Mouse (Mus musculus) hindbrain, embryonic 15.5 days (tissue): Measurements from ENCODE around the gene Prkaa1. TPM values are rescaled to one million over a fixed set of nuclear protein-coding genes. Genes with fewer than 3 reads are reported as not detected.
A peak's percentile ranks its signal among the peaks of the same experiment; 100 is the strongest.
"Not testable (repeated sequence)": the region's sequence is repeated elsewhere in the genome, so short reads cannot be mapped to it uniquely, and the experiment has no call there.

Source experiments
- ATAC-seq: fragments of 200-750 bp; cut with Nextera tagmentation; 2 replicates; pipeline ENCODE4 v1.8.0; 2017; ENCODE audit warnings: low read depth, moderate number of reproducible peaks, moderate TSS enrichment; ENCODE audit not compliant: low FRiP score
- H3K27ac ChIP-seq: fragments of 300-500 bp; sonication (generic); replicated peaks from 2 replicates; pipeline ENCODE4 v1.5.1; 2015; ENCODE audit warnings: mild to moderate bottlenecking, inconsistent platforms
- H3K27me3 ChIP-seq: fragments of 300-500 bp; sonication (generic); 2 replicates; pipeline ENCODE4 v1.6.1; 2015; ENCODE audit warnings: control low read depth, inconsistent platforms
- H3K36me3 ChIP-seq: fragments of 300-500 bp; sonication (generic); 2 replicates; pipeline ENCODE4 v1.6.1; 2015; ENCODE audit warnings: control low read depth, inconsistent platforms
- H3K4me1 ChIP-seq: fragments of 300-500 bp; sonication (generic); replicated peaks from 2 replicates; pipeline ENCODE4 v1.6.1; 2015; ENCODE audit warnings: control low read depth, inconsistent platforms
- H3K4me2 ChIP-seq: fragments of 300-500 bp; sonication (generic); 2 replicates; pipeline ENCODE4 v1.6.1; 2015; ENCODE audit warnings: moderate library complexity, mild to moderate bottlenecking, inconsistent platforms
- H3K4me3 ChIP-seq: fragments of 300-500 bp; sonication (generic); 2 replicates; pipeline ENCODE4 v1.5.1; 2015; ENCODE audit warnings: mild to moderate bottlenecking, inconsistent platforms
- H3K9ac ChIP-seq: fragments of 300-500 bp; sonication (generic); 2 replicates; pipeline ENCODE4 v1.6.1; 2015; ENCODE audit warnings: inconsistent platforms
- H3K9me3 ChIP-seq: fragments of 300-500 bp; sonication (generic); 2 replicates; pipeline ENCODE4 v1.6.1; 2016; ENCODE audit warnings: control low read depth, inconsistent platforms
- WGBS: fragments of 180-500 bp; shearing (Covaris S2); methylation state at CpG from one replicate; pipeline ENCODE4 v1.1.7; 2015; 5-methylcytosine and 5-hydroxymethylcytosine counted together
- polyA plus RNA-seq: library from polyadenylated mRNA; unstranded; fragments of >200 nt; fragmentation: Nextera tagmentation; extraction: Ambion mirVana; gene quantifications from 2 replicates; pipeline ENCODE4 v1.2.1, GENCODE M21; 2015

The Prkaa1 gene
- polyA plus RNA-seq, 1 experiment from 2014 or later = 13.7 TPM

DNA sequence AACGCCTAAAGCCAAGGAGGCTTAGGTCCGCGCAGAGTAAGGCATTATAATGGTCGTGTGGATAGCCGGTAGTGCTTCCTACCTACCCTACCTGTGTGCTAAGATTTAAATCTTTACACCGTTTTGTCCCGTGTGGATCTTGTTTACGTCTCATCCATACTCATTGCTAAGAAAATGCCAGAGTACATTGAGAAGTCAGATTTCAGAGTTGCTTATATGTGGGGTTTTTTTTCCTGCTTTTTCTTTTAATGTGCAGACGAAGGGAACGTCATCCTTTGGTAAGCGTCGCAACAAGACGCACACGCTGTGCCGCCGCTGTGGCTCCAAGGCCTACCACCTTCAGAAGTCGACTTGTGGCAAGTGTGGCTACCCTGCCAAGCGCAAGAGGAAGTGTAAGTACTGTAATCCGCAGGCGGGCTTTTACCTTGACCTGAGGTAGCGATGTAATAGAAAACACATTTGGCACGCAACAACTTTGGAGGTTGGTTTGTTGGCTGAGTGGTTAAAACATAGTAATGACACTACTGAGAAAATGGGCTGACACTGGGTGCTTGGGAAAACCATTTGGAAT lies 26.5 kb upstream of the Prkaa1 start:
- peak; percentile 4; the same call in 1 of the 2 replicates for ATAC-seq
- Histone ChIP-seq H3K4me3 (peak overlapping the region; percentile 95), H3K4me2 (peak overlapping the region; percentile 82), H3K9ac (peak overlapping the region; percentile 95), H3K27ac (peak overlapping the region; percentile 83), H3K27me3 (no peaks in the 10 kb centered on the region), H3K4me1 (peaks cover 31% of the 10 kb centered on the region), H3K36me3 (peaks cover 38% of the 10 kb centered on the region), H3K9me3 (no peaks in the 10 kb centered on the region)
- 3% methylated on average over 22 of the region's 22 CpGs for WGBS

DNA sequence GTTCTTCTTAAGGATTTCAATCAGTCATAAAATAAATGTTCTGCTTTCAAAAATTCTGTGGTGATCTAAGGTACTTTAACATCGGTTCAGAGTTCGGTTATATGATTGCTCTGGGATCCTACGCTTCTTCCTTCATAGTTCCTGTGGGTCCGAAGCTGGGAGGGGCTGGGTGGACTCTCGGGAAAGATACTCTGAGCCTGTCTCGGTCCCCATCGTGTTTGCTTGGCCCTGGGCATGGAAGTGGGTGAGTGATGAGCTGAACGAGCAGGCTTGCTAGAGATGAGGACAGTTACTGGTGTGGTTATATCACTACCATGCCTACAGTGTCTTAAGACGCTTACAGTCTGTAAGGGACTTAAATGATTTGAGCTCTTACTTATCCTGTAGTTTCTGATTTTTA lies 25.0 kb upstream of the Prkaa1 start:
- no peak for ATAC-seq
- 91% methylated on average over 9 of the region's 9 CpGs for WGBS

DNA sequence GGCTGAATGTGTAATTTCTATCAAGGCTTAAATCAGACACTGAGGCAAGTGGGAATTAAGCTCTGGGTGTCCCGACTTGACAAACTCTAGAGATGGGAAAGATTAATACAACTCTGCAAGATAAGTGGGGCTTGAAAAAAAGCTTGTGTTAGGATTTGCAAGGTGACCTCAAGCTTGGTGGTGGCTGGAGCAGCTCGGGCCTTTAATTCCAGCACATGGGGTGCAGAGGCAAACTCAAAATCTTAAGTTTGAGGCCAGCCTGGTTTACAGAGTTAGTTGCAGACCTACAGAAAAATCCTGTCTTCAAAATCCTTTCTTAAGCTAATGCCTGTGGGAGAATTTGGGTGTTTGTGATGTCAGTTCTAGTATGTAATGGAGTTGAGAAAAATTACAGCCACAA lies 24.5 kb upstream of the Prkaa1 start:
- no peaks in the 10 kb centered on the region for H3K9me3 ChIP-seq
- peaks cover 53% of the 10 kb centered on the region for H3K36me3 ChIP-seq

More for the DNA sequence above, 25.0 kb upstream of the Prkaa1 start:
- H3K27me3 ChIP-seq = no peaks in the 10 kb centered on the region
- peaks cover 31% of the 10 kb centered on the region for H3K4me1 ChIP-seq
- no peak overlapping the region for H3K9ac ChIP-seq
- H3K36me3 ChIP-seq = peaks cover 52% of the 10 kb centered on the region
- no peaks in the 10 kb centered on the region for H3K9me3 ChIP-seq
- no peak overlapping the region for H3K27ac ChIP-seq
- H3K4me2 ChIP-seq = no peak overlapping the region
- H3K4me3 ChIP-seq = no peak overlapping the region

DNA sequence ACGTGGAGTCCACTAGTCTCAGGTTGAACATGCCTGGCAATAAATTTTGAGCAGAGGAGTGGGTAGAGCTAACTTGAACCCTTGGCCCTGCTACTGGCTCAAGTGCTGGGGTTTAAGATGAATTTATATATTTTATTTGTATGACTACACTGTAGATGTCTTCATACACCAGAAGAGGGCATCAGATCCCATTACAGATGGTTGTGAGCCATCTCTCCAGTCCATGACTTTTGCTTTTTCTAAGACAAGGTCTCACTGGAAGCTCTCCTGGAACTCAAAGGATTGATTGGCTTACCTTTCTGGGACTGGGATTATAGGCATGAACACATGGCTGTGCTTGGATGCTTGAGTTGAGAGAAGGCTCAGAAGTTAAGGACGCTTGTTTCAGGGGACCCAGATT lies 24.0 kb upstream of the Prkaa1 start:
- H3K9me3 ChIP-seq = no peaks in the 10 kb centered on the region
- no peak for ATAC-seq
- no peaks in the 10 kb centered on the region for H3K27me3 ChIP-seq
- H3K4me2 ChIP-seq = no peak overlapping the region
- 97% methylated on average over 2 of the region's 2 CpGs for WGBS
- H3K4me3 ChIP-seq = no peak overlapping the region
- H3K4me1 ChIP-seq = peaks cover 31% of the 10 kb centered on the region
- H3K36me3 ChIP-seq = peaks cover 58% of the 10 kb centered on the region
- H3K27ac ChIP-seq = no peak overlapping the region
- no peak overlapping the region for H3K9ac ChIP-seq

More for the DNA sequence above, 24.5 kb upstream of the Prkaa1 start:
- Histone ChIP-seq H3K9ac (no peak overlapping the region), H3K4me3 (no peak overlapping the region), H3K27me3 (no peaks in the 10 kb centered on the region), H3K27ac (no peak overlapping the region), H3K4me1 (peaks cover 31% of the 10 kb centered on the region), H3K4me2 (no peak overlapping the region)
- ATAC-seq = no peak
- 90% methylated on average over 2 of the region's 2 CpGs for WGBS

DNA sequence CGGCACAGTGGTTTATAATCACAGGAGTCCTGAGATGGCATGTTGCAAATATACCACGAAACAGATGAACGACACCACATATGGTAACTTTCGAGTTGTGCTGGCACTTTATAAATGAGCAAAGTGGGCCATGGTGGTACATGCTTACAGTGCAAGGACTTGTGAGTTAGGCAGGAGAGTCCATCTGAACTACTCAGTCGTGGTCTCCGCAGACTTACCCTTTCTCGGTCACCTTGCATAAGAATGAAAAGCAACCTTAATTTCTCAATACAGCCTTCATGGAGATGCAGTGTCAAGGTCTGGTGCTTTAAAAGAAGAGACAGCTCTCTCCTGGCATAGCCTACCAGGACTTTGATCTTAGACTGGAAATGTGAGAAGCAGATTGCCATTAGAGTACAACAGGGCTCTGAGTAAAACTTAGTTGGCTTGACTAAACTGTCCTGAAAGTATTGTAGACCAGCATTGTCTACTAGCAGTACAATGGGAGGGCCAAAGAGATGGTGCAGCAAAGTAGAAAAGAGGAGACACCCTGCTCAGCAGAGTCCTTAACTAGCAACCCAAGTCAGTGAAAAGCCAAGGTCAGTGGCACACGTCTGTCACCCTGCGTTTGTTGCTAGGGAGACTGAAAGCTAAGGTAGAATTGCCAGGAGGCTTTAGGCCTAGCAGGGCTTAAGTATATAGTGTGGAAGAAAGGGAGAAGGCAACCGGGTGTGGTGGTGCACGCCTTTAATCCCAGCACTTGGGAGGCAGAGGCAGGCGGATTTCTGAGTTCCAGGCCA lies 21.9 kb upstream of the Prkaa1 start:
- no peak for ATAC-seq
- no peaks in the 10 kb centered on the region for H3K27me3 ChIP-seq

DNA sequence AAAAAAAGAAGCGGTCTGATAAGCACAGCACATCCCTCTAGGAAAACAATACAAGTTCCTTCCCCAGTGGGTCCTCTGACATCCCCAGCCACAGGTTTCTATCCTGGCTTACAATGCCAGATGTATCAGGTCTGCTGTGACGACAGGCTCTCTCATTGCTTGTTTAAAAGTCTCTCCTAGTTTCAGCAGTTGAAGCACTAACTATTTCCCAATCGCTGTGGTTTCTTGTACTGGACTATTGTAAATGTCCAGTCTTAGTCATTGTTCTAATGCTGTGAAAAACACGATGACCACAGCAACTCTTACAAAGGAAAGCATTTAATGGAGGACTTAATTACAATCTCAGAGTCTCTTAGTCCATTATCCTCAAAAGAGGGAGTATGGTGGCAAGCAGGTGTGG lies 17.2 kb upstream of the Prkaa1 start:
- Histone ChIP-seq H3K36me3 (peaks cover 27% of the 10 kb centered on the region), H3K4me1 (no peaks in the 10 kb centered on the region), H3K27ac (no peak overlapping the region), H3K9ac (no peak overlapping the region), H3K4me3 (no peak overlapping the region), H3K27me3 (no peaks in the 10 kb centered on the region), H3K4me2 (no peak overlapping the region), H3K9me3 (no peaks in the 10 kb centered on the region)
- ATAC-seq = no peak
- 70% methylated on average over 4 of the region's 4 CpGs for WGBS

More for the DNA sequence above, 21.9 kb upstream of the Prkaa1 start:
- Histone ChIP-seq H3K4me2 (no peak overlapping the region), H3K9me3 (no peaks in the 10 kb centered on the region), H3K4me1 (peaks cover 22% of the 10 kb centered on the region), H3K4me3 (no peak overlapping the region), H3K27ac (no peak overlapping the region), H3K36me3 (peaks cover 58% of the 10 kb centered on the region), H3K9ac (no peak overlapping the region)
- WGBS = 86% methylated on average over 12 of the region's 12 CpGs

DNA sequence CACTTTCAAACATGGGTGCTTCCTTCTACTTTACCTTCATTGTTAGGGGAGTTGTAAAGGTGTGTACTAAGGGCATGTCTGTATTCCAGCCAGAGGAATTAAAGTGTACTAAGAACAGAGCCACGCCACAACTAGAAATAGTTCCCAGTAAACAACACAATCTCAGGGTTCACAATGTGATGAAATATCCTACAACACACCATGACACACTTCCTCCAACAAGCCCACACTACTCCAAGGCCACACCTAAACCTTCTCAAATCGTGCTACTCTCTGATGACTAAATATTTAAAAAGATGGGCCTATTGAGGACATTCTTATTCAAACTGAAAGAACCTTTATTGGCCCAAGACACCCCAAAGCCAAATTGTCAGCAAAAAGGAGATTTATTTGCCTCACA lies 16.2 kb upstream of the Prkaa1 start:
- H3K4me2 ChIP-seq = no peak overlapping the region
- ATAC-seq = no peak
- no peak overlapping the region for H3K27ac ChIP-seq
- 87% methylated on average over 2 of the region's 2 CpGs for WGBS
- no peaks in the 10 kb centered on the region for H3K4me1 ChIP-seq
- peaks cover 17% of the 10 kb centered on the region for H3K36me3 ChIP-seq
- H3K4me3 ChIP-seq = no peak overlapping the region
- H3K27me3 ChIP-seq = no peaks in the 10 kb centered on the region
- H3K9me3 ChIP-seq = no peaks in the 10 kb centered on the region
- H3K9ac ChIP-seq = no peak overlapping the region

DNA sequence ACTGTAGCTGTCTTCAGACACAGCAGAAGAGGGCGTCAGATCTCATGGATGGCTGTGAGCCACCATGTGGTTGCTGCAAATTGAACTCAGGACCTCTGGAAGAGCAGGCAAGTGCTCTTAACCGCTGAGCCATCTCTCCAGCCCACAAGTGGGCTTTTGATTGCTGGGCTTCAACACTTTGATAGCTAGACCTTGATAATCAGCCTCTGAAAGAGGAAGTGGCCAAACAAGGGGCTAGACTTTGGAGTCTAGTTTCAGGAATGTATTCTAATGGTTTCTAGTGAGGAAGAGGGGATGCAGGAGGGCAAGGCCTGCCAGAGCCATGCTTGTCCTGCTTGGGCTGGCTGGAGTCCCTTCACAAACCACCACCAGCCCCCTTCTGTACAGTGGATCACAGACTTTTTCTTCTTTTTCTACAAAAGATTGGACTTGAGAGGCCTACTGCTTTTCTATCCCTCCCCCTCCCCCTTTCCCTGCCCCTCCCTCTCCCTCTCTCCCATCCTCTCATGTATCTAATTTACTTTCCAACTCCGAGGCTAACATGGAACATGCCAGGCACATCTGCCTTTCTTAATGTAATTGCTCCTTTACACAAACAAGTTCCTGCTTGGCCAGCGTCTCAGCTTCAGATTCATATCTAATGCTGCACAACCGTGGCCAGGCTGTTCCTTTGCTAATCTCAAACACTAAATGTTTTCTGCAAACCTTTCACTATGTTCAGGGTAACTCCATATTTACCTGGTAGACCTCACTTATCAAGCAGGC lies 15.3 kb upstream of the Prkaa1 start:
- ATAC-seq = no peak
- WGBS = 82% methylated on average over 5 of the region's 5 CpGs

DNA sequence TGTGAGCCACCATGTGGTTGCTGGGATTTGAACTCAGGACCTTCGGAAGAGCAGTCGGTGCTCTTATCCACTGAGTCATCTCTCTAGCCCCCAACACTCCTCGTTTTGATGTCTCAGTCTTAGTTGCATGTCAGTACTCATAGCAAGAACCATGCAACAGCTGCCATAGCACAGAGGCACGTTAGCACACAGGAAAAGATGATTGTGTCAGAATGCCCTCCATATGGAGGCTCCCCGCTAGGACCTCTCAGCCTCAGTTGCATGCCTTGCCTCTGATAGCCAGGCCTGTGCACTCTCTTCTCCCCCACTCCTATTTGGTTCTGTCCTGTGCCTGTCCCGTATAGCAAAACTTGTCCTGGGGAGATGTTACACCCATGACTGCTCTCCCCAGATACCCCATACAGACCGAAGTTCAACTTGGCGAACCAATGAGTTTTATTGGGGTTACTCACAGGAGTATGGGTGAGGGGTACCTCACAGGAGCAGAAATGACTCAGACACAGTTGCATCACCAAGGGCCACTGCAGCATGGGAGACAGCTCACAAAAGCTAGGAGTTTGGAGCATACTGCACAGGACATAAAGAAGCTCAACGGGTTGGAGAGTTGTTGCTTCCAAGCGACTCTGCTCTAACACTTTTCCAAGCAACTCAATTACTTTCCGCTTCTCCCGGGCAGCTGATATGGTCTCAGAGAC lies 14.4 kb upstream of the Prkaa1 start:
- 93% methylated on average over 12 of the region's 12 CpGs for WGBS
- no peaks in the 10 kb centered on the region for H3K4me1 ChIP-seq
- ATAC-seq = no peak

More for the DNA sequence above, 15.3 kb upstream of the Prkaa1 start:
- no peaks in the 10 kb centered on the region for H3K4me1 ChIP-seq
- no peak overlapping the region for H3K4me2 ChIP-seq
- no peak overlapping the region for H3K9ac ChIP-seq
- H3K36me3 ChIP-seq = peaks cover 8% of the 10 kb centered on the region
- H3K4me3 ChIP-seq = no peak overlapping the region
- no peaks in the 10 kb centered on the region for H3K9me3 ChIP-seq
- H3K27me3 ChIP-seq = no peaks in the 10 kb centered on the region
- H3K27ac ChIP-seq = no peak overlapping the region

DNA sequence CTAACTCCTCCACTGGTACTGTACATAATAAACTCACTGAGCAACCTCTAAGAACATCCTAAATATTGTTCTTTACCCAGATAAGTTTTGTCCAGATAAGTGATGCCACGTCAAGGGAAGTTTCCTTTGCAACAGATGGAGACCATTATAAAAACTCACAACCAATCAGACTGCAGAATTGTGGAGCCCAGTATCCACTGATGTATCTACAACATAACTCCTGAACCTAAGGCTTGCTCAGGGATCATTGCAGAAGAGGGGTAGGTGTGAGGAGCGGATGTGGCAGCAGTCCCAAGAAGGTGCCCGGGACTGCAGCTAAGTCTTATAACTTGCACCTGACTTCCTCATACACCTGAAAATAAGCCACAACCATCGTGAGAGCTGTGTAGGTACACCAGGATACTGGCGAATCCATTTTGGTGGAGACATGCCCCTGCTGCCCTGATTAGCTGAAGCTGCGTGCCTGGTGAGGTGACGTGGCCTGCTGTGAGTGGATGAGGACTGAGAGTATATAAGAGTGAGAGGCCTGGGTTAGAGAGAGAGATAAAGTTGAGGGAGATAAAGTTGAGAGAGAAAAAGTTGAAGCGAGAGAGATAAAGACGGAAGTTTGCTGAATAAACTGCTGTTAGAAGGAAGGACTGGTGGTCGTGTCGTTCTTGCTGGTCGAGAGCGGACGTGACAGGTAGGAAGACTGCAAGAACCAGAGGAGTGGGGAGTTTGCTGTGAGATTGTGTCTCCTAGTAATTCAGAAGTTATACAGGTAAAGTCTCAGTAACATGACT lies 12.6 kb upstream of the Prkaa1 start:
- not testable (repeated sequence) for H3K4me1 ChIP-seq, H3K27ac ChIP-seq, H3K9ac ChIP-seq, ATAC-seq, H3K4me3 ChIP-seq, H3K36me3 ChIP-seq, H3K4me2 ChIP-seq, H3K9me3 ChIP-seq, H3K27me3 ChIP-seq
- 93% methylated on average over 14 of the region's 14 CpGs for WGBS

More for the DNA sequence above, 14.4 kb upstream of the Prkaa1 start:
- H3K4me2 ChIP-seq = no peak overlapping the region
- no peak overlapping the region for H3K9ac ChIP-seq
- no peak overlapping the region for H3K4me3 ChIP-seq
- H3K9me3 ChIP-seq = no peaks in the 10 kb centered on the region
- H3K27ac ChIP-seq = no peak overlapping the region
- no peaks in the 10 kb centered on the region for H3K27me3 ChIP-seq
- H3K36me3 ChIP-seq = peaks cover 4% of the 10 kb centered on the region

DNA sequence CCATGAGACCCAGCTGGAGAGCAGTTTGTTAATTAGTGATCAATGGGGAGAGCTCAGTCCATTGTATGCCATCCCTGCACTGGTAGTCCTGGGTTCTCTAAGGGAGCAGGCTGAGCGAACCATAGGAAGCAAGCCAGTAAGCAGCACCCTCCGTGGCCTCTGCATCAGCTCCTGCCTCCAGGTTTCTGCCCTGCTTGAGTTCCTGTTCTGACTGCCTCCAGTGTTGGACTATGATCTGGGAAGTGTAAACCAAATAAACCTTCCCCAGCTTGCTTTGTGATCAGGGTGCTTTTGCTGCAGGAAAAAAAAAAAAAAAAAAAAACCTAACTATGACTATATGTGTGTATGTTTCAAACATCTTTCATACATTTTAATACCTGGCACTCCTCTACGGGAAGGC lies 10.4 kb upstream of the Prkaa1 start:
- WGBS = 64% methylated on average over 3 of the region's 3 CpGs

More for the DNA sequence above, 10.4 kb upstream of the Prkaa1 start:
- no peak overlapping the region for H3K9ac ChIP-seq
- H3K4me3 ChIP-seq = no peak overlapping the region
- no peak overlapping the region for H3K27ac ChIP-seq
- no peaks in the 10 kb centered on the region for H3K9me3 ChIP-seq
- H3K4me2 ChIP-seq = no peak overlapping the region
- H3K4me1 ChIP-seq = no peaks in the 10 kb centered on the region; the same call in 1 of the 2 replicates
- no peaks in the 10 kb centered on the region for H3K36me3 ChIP-seq
- no peak for ATAC-seq
- H3K27me3 ChIP-seq = no peaks in the 10 kb centered on the region
